Mouse (Mus musculus) adrenal gland, postnatal 10 days (tissue): ENCODE results near the gene Mrpl40. TPM values are rescaled to one million over a fixed set of nuclear protein-coding genes. Genes with fewer than 3 reads are reported as not detected.
"Not testable (repeated sequence)": the region's sequence is repeated elsewhere in the genome, so short reads cannot be mapped to it uniquely, and the experiment has no call there.

Source experiments
- DNase-seq: peaks from one replicate; pipeline ENCODE4 v3.0.0; 2021; ENCODE audit warnings: mixed read lengths
- long read RNA-seq, 2 experiments: library from polyadenylated mRNA; stranded (forward); transcript quantifications; one replicate each; pipeline ENCODE4 v2.0.0; 2021
- total RNA-seq, 2 experiments: library from RNA; stranded (reverse); gene quantifications; 2 replicates each; pipeline ENCODE4 v1.2.3; 2021

Mrpl40 gene
- 10 to 100 TPM; 61.2 to 66.6 TPM for total RNA-seq
- long read RNA-seq, experiment 1, transcript Mrpl40-202 (4 exons, 778 nt): minor isoform, 7 of 83 reads
- long read RNA-seq, experiment 1, transcript Mrpl40-201 (4 exons, 1,280 nt): major isoform, 69 of 83 reads
- long read RNA-seq, experiment 1, partial matches to known transcripts: 4 of 83 reads
- long read RNA-seq, experiment 1, other reads (novel, unspliced or antisense): 2 of 83 reads
- long read RNA-seq, experiment 2, transcript Mrpl40-201 (4 exons, 1,280 nt): major isoform, 61 of 69 reads
- long read RNA-seq, experiment 2, transcript Mrpl40-202 (4 exons, 778 nt): minor isoform, 5 of 69 reads
- long read RNA-seq, experiment 2, partial matches to known transcripts: 1 of 69 reads
- long read RNA-seq, experiment 2, other reads (novel, unspliced or antisense): 2 of 69 reads

DNA sequence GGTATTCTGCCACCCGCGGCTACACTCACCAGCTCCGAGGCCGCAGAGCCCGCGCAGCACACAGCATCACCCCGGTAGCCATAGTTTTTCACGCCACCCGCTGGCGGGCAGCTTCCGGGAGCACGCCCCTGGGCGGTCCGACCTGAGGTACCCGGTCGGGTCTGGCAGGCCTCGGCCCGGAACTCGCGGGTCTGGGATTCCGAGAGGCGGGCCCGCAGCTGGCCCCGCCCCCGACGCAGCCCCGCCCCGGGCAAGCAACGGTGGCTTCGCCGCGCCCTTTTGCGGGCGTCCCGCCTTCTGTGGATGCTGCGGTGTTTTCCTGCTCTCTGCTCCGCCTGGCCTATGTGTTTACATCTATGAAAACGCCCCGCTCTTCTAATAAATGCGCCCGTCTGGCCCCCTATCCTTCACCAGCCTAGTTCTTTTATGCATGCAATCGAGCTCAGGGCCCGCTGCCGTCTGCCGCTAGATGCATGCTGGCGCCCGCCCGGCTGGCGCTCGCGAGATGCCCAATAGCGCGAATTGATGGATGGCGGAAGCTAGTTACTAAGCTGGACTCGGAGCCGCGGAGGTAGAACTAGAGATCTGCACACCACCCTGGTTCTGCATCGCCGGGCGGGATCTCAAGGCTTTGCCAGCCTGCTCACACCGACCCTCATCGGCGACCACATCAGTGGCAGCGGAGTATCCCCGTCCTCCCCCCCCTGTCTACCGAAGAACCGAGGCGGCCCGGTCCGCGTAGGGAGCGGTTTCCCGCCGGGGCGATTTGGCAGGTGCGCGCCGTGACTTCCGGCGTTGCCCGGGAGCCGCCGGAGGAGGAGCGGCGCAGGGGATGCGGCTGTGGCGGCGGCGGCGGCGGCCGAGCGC is at the start of gene Mrpl40, which contains the start of gene Hira:
TSS of gene Mrpl40 (minus strand) at position 421 of the 867 bp plus-strand sequence.
TSS of gene Hira (plus strand) at position 596 of the 867 bp plus-strand sequence.
- DNase-seq: peak; percentile 98

DNA sequence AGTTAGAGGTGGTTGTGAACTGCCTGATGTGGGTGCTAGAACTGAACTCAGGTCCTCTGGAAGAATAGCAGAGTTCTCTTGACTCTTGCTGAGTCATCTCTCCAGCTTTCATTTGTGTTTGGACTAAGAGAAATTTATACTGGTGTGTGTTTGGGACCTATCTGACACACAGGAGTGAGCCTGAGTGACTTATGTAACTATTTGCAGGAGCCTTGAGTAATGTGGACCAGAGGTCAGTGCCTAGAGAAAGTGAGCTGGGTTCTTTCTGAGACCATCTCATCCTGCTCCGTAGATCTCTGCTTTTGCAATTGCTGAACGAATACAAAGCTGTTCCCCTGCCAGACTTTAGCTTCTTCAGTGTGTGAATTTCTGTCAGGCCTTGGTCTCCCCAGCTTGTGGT is 45.1 kb upstream of the Mrpl40 start:
- no peak for DNase-seq

- no peak for DNase-seq
These were observed 39.4 kb upstream of the Mrpl40 start for GRCm38 (mm10) chr16:18916064-18916463.

DNA sequence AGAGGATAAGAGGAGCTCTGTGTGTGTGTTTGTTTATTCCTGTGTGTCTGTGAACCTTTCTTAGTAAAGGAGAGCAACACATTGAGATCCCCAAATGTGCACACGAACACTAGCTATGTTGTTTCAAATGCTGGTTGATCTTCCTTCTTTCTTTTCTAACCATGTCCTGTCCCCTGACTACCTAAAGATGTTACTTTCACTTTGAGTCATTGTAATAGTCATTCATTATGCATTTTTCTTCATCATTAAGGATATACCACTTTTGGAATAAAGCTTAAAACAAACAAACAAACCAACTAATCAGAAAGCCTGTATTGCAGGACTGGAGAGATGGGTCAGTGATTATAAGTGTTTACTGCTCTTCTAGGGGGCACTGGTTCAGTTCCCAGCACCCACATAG is 29.0 kb upstream of the Mrpl40 start:
- DNase-seq: no peak

GRCm38 (mm10) chr16:18896429-18896828 is 19.8 kb upstream of the Mrpl40 start:
- peak; percentile 8 for DNase-seq

GRCm38 (mm10) chr16:18895249-18895648 is 18.6 kb upstream of the Mrpl40 start:
- no peak for DNase-seq

GRCm38 (mm10) chr16:18893840-18894372 is 17.2 kb upstream of the Mrpl40 start:
- DNase-seq: no peak

GRCm38 (mm10) chr16:18884044-18884443 is 7.4 kb upstream of the Mrpl40 start:
- no peak for DNase-seq

DNA sequence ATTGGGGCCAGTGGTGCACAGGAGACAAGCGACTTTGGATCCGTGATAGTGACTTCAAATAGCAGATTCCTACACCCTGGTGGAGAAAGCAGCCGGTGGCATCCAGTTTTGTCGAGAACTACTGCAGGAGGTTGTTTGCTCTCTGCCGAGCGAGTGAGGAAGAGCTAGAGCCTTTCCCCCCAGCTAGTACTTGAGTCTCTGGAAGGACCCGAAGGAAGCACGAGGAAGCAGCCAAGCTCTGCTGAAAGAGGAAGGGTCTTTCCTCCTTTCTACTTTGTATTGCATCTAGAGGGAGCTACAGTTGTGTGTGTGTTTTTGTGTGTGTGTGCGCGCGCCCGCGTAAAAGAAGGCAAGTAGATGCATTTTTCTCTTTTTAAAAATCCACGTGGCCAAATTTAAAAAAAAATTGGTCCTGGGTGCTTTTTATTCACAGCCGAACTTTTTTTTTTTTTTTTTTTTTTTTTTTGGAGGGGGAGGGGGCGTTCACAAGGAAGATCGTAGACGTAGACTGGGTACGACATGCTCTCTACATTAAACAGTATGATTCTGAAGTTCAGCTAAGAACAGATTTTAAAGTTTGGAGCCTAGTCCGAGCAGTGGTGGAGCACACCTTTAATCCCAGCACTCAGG is 1.5 kb upstream of the Mrpl40 start:
- no peak for DNase-seq

DNA sequence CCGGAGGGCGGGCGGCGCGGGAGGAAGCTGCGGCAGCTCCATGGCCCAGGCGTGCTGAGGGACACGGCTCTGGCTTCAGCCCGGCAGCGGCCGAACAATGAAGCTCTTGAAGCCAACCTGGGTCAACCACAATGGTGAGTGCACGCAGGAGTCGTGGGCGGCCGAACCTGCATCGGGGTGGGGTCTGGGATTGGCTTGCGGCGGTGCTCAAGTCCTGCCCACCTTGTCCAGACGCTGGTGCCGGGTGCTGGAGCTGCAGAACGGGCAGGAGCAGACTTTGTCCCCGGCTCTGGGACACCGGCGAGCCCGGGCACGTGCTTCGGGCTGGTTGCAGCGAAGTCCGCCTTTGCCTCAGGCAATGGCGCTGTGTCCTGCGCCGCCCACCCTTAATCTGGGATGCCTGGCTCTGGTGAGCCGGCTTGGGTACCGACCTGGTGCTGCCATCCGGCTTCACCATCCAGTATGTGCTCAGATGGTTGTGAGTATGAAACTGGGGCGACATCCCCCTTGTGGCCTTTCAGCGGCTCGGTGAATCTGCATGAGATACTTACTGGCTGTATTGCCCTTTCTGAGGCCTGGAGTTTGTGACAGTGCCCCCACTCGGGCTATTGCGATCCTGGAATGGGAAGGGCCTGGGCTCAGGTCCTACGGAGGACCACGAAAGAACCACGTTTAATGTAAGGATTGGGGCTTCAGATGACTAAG is 876 bp upstream of the Mrpl40 start:
- peak; percentile 61 for DNase-seq

DNA sequence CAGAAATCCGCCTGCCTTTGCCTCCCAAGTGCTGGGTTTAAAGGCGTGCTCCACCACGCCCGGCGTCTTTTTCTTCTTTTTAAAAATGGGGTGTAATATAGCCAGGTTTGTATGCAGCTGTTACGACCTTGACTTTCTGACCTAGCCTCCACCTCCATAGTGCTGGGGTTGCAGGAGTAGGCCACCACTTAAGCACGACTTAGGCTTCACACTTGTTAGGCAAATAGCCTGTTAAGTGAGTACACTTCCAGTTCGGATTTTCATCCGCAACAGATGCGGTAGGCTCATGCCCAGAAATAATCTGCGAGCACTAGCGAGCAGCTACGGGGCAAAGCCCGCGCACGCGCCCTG is 596 bp downstream of the Mrpl40 start:
- no peak for DNase-seq

GRCm38 (mm10) chr16:18870495-18870894 is 6.2 kb downstream of the Mrpl40 start:
- not testable (repeated sequence) for DNase-seq

- DNase-seq: peak; percentile 72
These were observed 16.5 kb downstream of the Mrpl40 start for GRCm38 (mm10) chr16:18860186-18860585.

DNA sequence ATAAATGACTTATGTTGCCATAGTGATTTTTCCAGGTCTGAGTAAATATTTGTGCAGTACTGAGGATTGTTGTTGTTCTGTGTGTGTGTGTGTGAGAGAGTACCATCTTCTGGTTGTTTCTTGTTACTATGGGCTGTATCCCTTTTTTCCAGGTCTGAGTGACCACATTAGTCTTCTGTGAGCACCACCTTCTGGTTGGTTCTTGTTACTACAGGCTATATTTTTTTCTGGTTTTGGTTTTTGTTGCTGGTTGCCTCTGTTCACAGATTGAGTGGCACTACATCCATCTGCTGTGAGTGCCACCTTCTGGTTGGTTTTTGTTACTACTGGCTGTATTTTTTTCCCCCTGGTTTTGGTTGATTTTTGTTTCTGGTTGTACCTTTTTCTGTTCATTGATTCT is 18.1 kb downstream of the Mrpl40 start:
- DNase-seq: peak; percentile 28

- DNase-seq: not testable (repeated sequence)
These were observed 27.0 kb downstream of the Mrpl40 start for GRCm38 (mm10) chr16:18849521-18850190.

- no peak for DNase-seq
These were observed 30.3 kb downstream of the Mrpl40 start for GRCm38 (mm10) chr16:18846301-18846820.

- DNase-seq: no peak
These were observed 38.3 kb downstream of the Mrpl40 start for GRCm38 (mm10) chr16:18838346-18838745.

DNA sequence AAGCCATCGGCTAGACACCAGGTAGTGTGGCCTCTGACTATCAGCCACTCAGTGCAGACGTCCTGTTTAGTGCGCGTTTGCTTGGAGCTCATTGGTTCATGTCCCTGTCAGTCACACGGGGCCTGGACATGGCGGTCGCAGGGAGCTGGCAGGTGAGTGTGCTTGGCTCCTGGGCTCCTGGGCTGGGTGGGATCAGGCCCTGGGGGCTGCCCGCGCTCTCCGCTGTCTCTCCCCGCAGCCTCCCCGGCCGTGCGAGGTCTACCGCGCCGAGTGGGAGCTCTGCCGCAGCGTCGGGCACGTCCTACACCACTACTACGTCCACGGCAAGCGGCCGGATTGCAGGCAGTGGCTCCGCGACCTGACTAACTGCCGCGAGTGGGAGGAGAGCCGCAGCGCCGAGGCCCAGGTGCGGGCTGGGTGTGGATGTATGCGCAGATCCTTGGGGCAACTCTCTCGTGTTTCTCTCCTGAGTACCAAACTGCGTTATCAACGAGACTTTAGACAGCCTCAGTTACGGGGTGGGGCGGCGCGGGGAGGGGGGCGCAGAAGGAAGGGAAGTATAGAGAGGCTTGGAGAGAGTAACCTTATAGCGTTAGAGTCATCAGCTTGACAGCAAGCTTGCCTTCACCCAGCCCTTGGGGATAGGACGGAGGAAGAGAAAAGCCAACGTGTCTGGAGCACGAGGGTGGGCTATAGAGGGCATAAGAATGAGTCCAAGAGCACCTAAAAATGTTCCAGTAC is 40.0 kb downstream of the Mrpl40 start, which contains the start of the genes 2510002D24Rik and Gm28539:
TSS of gene 2510002D24Rik (plus strand) at position 111 of the 741 bp plus-strand sequence.
TSS of gene Gm28539 (plus strand) at position 117 of the 741 bp plus-strand sequence.
- DNase-seq: peak; percentile 95

DNA sequence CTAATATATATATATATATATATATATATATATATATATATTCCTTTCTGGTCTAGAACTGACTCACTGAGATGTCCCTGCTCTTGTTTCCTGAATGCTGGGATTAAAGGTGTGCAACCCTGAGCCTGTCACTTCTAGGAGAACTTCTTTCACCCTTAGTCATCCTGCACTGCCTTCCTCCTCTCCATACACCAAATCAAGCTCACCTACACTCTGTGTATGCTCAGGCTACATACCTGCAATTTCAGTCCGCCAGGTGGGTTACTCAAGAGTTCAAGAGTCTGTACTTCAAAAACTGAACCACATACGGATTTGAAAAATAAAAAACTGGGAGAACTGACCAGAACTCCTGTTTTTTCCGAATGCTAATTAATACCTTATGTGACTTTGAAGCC is 40.6 kb downstream of the Mrpl40 start:
- DNase-seq: no peak

DNA sequence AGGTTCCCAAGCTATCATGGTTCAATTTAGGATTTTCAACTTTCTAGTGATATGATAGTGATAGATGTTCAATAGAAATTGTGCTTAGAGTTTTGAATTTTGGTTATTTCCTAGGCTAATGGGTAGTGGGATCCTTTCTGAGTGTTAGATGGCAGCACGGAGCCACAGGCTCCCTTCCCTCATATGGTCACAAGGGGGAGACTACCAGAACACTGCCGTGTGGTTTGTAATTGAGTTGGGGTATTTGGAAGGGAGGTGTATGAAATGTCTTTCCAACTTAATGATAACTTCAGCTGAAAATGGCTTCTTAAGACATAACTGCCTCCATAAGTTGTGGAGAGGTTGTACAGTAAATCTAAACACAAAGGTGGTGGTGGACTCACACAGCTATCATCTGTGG is 43.2 kb downstream of the Mrpl40 start:
- no peak for DNase-seq
